Mouse (Mus musculus): ENCODE results near the gene Olfr728.

DNA sequence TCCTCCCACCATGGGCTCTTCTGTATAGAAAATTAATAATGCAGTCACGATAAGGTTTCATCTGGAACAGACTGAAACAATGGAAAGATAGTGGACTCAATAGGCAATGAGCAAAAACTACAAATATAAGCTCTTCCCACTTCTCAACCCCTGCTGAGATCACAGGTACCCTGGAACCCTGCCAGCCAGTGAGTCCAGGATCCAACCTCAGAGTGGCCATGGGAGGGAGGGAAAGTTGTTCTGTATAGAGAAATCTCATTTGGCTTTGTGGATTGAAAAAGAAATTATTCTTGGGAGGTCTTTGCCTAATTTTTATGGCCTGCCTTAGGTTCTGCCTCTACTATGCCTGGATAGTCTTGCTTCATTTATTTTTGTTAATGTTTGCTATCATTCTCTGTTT is 51.6 kb downstream of the Olfr728 start, which contains the start of gene Olfr726:
- TF ChIP-seq CTCF (IDR thresholded peaks at IDR 0.05; ENCODE audit: control insufficient read depth, insufficient read depth, insufficient replicate concordance, low read depth, low read length) (no peak), POLR2A (IDR thresholded peaks at IDR 0.05; ENCODE audit: control insufficient read depth, low read depth, low read length) (no peak)

Measured in testis, adult 2 months (tissue).